Mouse (Mus musculus) midbrain, embryonic 12.5 days (tissue): Measurements from ENCODE around the gene Nacad. TPM values are rescaled to one million over a fixed set of nuclear protein-coding genes. Genes with fewer than 3 reads are reported as not detected.

Source experiments
- ATAC-seq: fragments of 200-750 bp; cut with Nextera tagmentation; 2 replicates; pipeline ENCODE4 v1.8.0; 2017; ENCODE audit warnings: low read depth, moderate TSS enrichment, moderate library complexity; ENCODE audit not compliant: low FRiP score
- H3K27ac ChIP-seq: fragments of 300-500 bp; sonication (generic); replicated peaks from 2 replicates; pipeline ENCODE4 v1.5.1; 2016; ENCODE audit warnings: mild to moderate bottlenecking
- H3K27me3 ChIP-seq: fragments of 300-500 bp; sonication (generic); 2 replicates; pipeline ENCODE4 v1.6.1; 2016; ENCODE audit warnings: mild to moderate bottlenecking
- H3K36me3 ChIP-seq: fragments of 300-500 bp; sonication (generic); 2 replicates; pipeline ENCODE4 v1.6.1; 2016
- H3K4me1 ChIP-seq: fragments of 300-500 bp; sonication (generic); 2 replicates; pipeline ENCODE4 v1.6.1; 2016
- H3K4me2 ChIP-seq: fragments of 300-500 bp; sonication (generic); replicated peaks from 2 replicates; pipeline ENCODE4 v1.6.1; 2016; ENCODE audit warnings: mild to moderate bottlenecking, moderate library complexity
- H3K4me3 ChIP-seq: fragments of 300-500 bp; sonication (generic); 2 replicates; pipeline ENCODE4 v1.5.1; 2016; ENCODE audit warnings: mild to moderate bottlenecking
- H3K9ac ChIP-seq: fragments of 300-500 bp; sonication (generic); replicated peaks from 2 replicates; pipeline ENCODE4 v1.6.1; 2016; ENCODE audit warnings: mild to moderate bottlenecking, moderate library complexity
- H3K9me3 ChIP-seq: fragments of 300-500 bp; sonication (generic); 2 replicates; pipeline ENCODE4 v1.6.1; 2016; ENCODE audit warnings: mild to moderate bottlenecking
- WGBS: fragments of 180-500 bp; shearing (Covaris S2); methylation state at CpG from one replicate; pipeline ENCODE4 v1.1.7; 2016; 5-methylcytosine and 5-hydroxymethylcytosine counted together
- polyA plus RNA-seq: library from polyadenylated mRNA; unstranded; fragments of >200 nt; fragmentation: Nextera tagmentation; extraction: Ambion mirVana; gene quantifications from 2 replicates; pipeline ENCODE4 v1.2.1, GENCODE M21; 2016

Nacad gene
- polyA plus RNA-seq, 1 experiment from 2014 or later: 83.4 TPM

DNA sequence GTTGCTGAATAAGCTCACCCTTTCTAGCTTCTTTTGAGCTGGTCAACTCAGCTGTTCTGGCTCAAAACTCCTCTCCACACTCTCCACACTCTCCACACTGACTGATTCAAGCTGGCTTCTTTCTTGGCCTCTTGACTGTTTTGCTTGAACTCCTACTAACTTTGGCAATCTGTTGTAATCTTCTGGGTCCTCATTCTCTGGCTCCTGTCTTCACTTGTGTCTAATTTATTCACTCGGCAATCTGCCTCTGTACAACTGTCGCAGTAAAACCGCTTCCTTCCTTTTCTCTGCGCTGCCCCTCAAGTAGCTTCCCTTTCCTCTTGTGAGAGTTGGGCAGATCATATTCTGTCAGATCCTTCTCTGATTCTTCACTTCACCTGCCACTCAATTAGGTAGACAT lies 21.9 kb upstream of the Nacad start:
- Histone ChIP-seq H3K36me3 (peaks cover 14% of the 10 kb centered on the region), H3K4me1 (peaks cover 26% of the 10 kb centered on the region), H3K4me3 (no peak overlapping the region), H3K9me3 (no peaks in the 10 kb centered on the region), H3K27me3 (no peaks in the 10 kb centered on the region; the same call in 1 of the 2 replicates), H3K4me2 (no peak overlapping the region), H3K9ac (no peak overlapping the region), H3K27ac (no peak overlapping the region)
- ATAC-seq: no peak
- 86% methylated on average over 4 of the region's 4 CpGs for WGBS

DNA sequence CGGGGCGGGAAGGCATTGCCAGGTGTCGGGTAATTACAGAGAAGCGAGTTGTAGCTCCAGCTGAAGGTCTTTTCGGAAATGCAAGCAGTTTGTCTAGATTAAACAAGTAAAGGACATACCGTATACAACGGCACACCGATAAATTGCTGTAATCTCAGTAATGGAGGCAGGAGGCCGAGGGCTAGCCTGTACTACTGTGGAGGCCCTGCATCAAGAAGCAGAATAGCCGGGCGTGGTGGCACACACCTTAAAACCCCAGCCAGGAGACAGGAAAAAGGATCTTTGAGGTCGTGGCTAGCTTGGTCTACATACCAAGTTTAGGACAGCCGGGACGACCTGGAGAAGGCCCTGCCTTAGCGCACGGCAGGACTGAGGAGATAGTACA lies 20.5 kb upstream of the Nacad start:
- Histone ChIP-seq H3K4me1 (peaks cover 26% of the 10 kb centered on the region), H3K4me2 (peak overlapping the region; percentile 68), H3K36me3 (peaks cover 26% of the 10 kb centered on the region), H3K9ac (peak overlapping the region; percentile 77), H3K27me3 (no peaks in the 10 kb centered on the region; the same call in 1 of the 2 replicates), H3K27ac (peak overlapping the region; percentile 80), H3K4me3 (peak overlapping the region; percentile 82), H3K9me3 (no peaks in the 10 kb centered on the region)
- WGBS: 14% methylated on average over 16 of the region's 16 CpGs
- peak; percentile 17 for ATAC-seq

DNA sequence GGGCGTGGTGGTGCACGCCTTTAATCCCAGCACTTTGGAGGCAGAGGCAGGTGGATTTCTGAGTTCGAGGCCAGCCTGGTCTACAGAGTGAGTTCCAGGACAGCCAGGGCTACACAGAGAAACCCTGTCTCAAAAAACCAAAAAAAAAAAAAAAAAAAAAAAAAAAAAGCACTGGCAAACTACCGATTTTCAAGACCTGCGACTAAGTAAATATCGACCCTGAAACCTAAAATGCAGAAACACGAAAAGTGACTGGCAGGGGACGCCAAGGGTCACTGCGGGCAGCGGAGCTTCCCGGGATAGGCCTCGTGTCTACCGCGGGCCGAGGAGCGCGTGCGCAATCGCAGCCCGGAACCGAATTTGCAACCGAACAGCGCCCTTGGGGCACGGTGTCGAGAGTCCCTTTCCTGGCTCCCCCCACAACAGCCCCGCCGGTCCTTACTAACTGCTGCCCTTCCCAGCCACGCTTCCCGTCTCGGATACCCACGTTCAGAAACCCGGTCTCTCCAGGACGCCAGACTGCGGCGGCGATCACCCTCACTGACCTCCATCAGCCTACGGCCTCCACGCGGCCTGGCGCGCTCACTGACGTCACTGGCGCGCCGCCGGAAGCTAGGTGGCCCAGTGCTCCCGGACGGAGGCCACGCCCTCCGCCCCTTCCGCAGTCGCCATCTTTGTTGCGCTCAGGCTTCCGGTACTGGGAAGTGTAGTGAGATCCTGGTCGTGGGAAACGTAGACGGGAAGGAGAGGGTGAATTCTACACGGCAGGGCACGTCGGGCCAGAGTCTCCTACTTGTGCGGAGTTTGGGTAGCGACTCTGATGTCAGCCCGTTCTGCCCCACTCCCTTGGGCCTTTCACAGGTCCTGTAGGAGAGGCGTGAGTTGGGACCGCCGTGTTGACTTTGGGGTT lies 19.9 kb upstream of the Nacad start, which contains the start of gene Tbrg4:
Tbrg4 (minus strand) TSS at position 590 of the 910 bp plus-strand sequence.
- under 1% methylated on average over 66 of the region's 66 CpGs for WGBS
- Histone ChIP-seq H3K36me3 (peaks cover 32% of the 10 kb centered on the region), H3K4me3 (peak within 1 kb of the TSS; percentile 82)

DNA sequence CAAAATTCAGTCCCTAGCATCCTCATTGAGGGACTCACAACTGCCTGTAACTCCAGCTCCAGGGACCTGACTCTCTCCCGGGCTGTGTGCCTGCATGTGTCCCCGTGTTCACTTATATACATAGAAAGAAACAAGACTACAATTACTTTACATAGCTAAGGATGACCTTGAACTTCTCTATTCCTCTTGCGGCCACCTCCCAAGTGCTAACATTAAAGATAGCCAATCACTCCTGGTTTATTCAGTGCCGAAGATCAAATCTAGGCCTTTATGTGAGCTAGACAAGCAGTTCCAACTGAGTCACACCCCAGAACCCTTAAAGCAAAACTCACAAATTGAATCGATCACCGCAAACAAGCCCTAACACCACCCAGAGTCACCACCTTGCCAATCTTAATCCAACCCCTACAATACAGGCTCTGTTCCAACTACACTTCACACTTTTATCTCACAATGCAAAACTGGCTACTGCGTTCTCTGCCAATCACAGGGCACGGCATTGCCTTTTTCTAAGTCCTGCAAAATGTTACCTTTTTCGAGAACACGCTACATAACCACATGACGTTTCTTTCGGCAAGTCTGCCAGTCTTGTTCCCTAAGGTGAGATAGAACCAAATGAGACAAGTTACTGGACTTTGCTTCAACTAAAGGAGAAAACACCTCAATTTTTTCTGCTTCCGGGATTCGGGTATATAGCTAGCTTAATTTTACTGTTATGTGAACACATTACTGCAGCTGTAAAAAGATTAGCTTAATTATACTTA lies 18.9 kb upstream of the Nacad start:
- Histone ChIP-seq H3K4me2 (peak overlapping the region; percentile 58), H3K9me3 (no peaks in the 10 kb centered on the region), H3K9ac (peak overlapping the region; percentile 45), H3K4me1 (peaks cover 26% of the 10 kb centered on the region), H3K27me3 (no peaks in the 10 kb centered on the region; the same call in 1 of the 2 replicates), H3K27ac (no peak overlapping the region), H3K36me3 (peaks cover 42% of the 10 kb centered on the region), H3K4me3 (peak overlapping the region; percentile 82)
- ATAC-seq: no peak
- WGBS: 71% methylated on average over 14 of the region's 14 CpGs

More for the DNA sequence above, 19.9 kb upstream of the Nacad start, which contains the start of gene Tbrg4:
- peak within 1 kb of the TSS; percentile 80 for H3K27ac ChIP-seq
- peak within 1 kb of the TSS; percentile 68 for H3K4me2 ChIP-seq
- peaks cover 26% of the 10 kb centered on the region for H3K4me1 ChIP-seq
- H3K27me3 ChIP-seq: no peaks in the 10 kb centered on the region; the same call in 1 of the 2 replicates
- peak within 1 kb of the TSS; percentile 77 for H3K9ac ChIP-seq
- H3K9me3 ChIP-seq: no peaks in the 10 kb centered on the region
- ATAC-seq: peak; percentile 94

DNA sequence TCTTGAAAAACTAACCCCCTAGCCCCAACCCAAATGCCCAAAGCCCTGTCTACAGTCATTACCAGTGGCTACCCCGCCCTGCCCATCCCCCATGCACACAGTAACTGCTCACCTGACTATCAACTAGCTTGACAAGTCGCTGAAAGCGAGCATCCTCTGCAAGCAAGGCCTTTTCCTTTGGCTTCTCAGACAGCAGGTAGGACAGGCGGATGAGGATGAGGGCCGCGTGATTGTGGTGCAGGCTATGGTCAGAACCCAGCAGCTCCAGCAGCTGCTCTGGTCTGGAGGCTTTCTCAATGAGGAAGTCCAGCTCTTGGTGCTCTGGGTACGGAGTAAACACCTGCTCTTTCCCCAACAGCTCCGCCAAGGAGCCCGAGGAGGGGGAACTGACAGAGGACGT lies 17.9 kb upstream of the Nacad start:
- whole genome bisulfite sequencing: 94% methylated on average over 10 of the region's 10 CpGs
- no peak overlapping the region for H3K4me3 ChIP-seq
- H3K36me3 ChIP-seq: peaks cover 53% of the 10 kb centered on the region
- H3K27ac ChIP-seq: no peak overlapping the region
- ATAC-seq: no peak
- H3K27me3 ChIP-seq: no peaks in the 10 kb centered on the region; the same call in 1 of the 2 replicates
- no peak overlapping the region for H3K4me2 ChIP-seq
- peaks cover 26% of the 10 kb centered on the region for H3K4me1 ChIP-seq
- H3K9ac ChIP-seq: no peak overlapping the region; the same call in 1 of the 2 replicates
- no peaks in the 10 kb centered on the region for H3K9me3 ChIP-seq

DNA sequence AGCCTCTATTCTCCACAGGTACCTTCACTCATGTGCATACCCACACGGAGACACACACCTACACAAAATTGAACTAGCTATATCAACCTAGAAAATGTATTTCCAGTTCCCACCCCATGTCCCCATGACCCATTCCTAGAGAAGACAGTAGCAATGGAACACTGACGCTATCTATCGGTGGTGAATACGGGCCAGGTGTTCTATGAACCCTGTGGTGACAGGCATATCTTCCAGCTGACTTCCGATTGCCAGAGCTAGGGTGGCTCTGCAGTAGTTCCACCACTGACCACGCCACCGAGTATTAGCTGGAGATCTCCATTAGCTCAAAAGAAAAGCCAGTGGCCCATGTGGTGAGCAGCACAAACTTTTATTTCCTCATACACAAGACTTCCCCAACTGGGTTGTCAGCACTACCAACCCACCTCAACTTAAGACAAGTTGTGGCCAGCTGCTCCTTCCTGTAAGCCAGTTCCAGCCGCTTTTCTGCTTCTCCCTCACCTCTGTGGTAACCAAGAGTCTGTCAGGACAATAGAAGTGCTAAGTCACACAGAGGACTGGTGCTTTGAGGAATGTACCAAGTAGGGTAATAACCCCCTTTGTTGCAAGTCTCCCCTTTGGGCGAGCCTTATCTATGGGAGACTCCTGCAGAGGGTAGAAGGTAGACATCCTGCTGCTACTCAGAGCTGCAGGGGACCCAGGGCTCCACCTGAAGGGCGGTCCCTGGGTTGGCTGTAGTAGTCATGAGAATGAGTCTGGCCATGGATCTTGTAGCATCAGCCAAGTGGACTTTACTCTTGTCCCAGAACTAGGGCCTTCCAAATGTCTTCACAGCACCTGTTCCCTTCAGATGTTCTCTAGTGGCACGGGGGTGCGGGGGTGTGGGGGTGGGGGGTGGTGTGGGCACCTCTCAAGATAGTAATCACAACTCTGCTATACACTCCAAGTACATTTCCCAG lies 9.7 kb upstream of the Nacad start:
- Histone ChIP-seq H3K4me3 (no peak overlapping the region), H3K27me3 (no peaks in the 10 kb centered on the region), H3K4me1 (no peaks in the 10 kb centered on the region), H3K36me3 (peaks cover 96% of the 10 kb centered on the region), H3K4me2 (no peak overlapping the region), H3K9ac (no peak overlapping the region), H3K9me3 (no peaks in the 10 kb centered on the region), H3K27ac (no peak overlapping the region)
- ATAC-seq: no peak
- 94% methylated on average over 12 of the region's 12 CpGs for WGBS

DNA sequence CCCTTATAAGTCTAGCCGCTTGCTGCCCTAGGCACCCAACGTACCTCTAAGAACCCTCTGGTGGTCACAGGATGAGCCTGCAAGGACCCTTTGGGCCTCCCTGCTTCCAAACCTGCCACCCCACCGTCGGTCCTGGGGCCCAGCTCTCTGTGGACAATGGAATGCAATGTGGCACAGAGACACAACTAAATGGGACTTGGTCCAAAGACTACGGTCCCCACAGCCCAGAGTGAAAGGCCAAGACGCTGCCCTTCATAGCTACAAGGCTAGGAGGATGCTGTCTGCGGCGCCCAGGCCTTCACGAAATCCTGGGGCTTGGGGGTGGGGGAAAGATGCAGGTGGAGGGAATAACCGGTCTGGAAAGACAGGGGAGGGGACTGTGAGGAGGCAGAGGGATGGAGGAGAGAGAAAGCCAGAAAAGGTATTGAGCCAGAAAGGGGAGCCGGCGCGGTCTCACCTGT lies 802 bp downstream of the Nacad start:
- ATAC-seq: no peak
- peak overlapping the region; percentile 88 for H3K9ac ChIP-seq
- H3K4me2 ChIP-seq: peak overlapping the region; percentile 74
- H3K36me3 ChIP-seq: peaks cover 21% of the 10 kb centered on the region; the same call in 1 of the 2 replicates
- peaks cover 56% of the 10 kb centered on the region for H3K4me1 ChIP-seq
- peak overlapping the region; percentile 63 for H3K4me3 ChIP-seq
- H3K9me3 ChIP-seq: no peaks in the 10 kb centered on the region
- WGBS: 7% methylated on average over 13 of the region's 13 CpGs
- no peaks in the 10 kb centered on the region for H3K27me3 ChIP-seq
- peak overlapping the region; percentile 96 for H3K27ac ChIP-seq

DNA sequence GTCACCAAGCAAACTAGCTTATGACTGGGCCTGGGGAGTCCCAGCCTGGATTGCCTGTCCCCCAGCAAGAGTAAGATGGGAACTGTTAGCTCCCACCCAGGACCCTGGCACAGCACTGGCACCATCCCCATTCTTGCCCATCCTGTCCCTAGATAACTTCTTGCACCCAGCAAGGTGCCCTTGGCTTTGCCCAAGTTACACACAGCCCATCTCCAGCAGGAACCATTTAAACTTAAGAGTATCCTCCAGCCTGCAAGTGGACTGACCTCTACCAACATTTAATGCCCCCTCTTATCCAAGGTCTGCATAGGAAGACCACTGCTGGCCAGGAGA lies 1.3 kb downstream of the Nacad start:
- Histone ChIP-seq H3K9ac (peak overlapping the region; percentile 88), H3K9me3 (no peaks in the 10 kb centered on the region), H3K4me1 (peaks cover 61% of the 10 kb centered on the region), H3K4me2 (peak overlapping the region; percentile 74), H3K36me3 (peaks cover 21% of the 10 kb centered on the region; the same call in 1 of the 2 replicates), H3K4me3 (peak overlapping the region; percentile 63), H3K27me3 (no peaks in the 10 kb centered on the region), H3K27ac (peak overlapping the region; percentile 96)
- no peak for ATAC-seq

DNA sequence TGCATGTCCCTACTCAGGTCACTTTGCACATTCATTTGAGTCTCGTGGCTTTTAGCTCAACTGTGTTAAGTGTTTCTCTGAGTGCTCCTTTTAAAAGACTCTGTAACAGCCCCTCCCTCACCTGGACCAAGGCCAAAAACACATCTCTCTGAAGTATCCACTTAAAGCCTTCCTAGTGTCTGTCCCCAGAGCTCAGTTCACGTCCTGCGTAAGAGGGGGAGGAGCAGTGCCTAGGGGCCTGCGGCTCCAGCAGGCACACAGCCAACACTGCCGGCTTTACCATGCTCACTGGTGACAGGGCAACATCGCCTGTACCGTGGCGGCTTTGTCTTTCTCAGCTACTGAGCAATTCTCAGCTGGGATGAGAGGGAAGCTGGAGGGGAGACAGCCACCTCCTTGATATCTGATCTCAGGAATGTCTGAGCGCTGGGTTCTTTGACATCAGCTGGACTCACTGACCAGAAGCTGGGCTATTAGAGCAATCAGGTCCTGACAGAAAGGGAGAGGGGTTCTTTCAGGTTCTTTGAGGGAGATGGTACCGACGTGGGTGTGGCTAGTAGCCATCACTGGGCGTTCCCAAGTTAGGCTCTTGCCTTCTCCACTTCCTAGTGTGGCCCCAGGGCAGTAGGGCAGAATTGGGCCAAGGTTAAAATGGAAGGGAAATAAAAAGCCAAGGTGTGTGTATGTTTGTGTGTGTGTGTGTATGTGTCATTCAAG lies 1.8 kb downstream of the Nacad start:
- Histone ChIP-seq H3K4me1 (peaks cover 66% of the 10 kb centered on the region), H3K36me3 (peaks cover 23% of the 10 kb centered on the region; the same call in 1 of the 2 replicates), H3K27me3 (no peaks in the 10 kb centered on the region), H3K9ac (peak overlapping the region; percentile 88), H3K4me2 (peak overlapping the region; percentile 74), H3K4me3 (peak overlapping the region; percentile 63), H3K9me3 (no peaks in the 10 kb centered on the region), H3K27ac (peak overlapping the region; percentile 96)
- ATAC-seq: peak; percentile 25
- WGBS: 27% methylated on average over 12 of the region's 12 CpGs

DNA sequence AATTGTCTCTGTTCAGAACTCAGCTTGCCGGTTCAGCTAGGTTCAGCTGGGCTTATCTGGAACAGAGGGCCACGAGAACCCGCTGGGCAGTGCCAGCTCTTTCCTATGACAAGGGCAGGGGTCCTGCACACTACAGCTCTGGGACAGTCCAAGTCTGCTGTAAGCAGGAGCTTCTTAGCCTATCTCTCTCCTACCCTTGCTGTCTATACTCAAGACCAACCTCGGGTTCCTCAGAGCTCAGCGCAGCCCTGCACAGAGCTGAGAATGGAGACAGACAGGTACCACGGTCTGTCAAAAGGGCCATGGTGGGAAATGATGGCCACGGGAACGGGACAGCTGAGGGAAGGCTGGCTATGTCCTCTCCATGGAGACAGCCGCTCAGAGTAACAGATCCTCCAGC lies 2.6 kb downstream of the Nacad start:
- ATAC-seq: no peak
- peaks cover 74% of the 10 kb centered on the region for H3K4me1 ChIP-seq
- H3K36me3 ChIP-seq: peaks cover 23% of the 10 kb centered on the region; the same call in 1 of the 2 replicates
- no peaks in the 10 kb centered on the region for H3K27me3 ChIP-seq
- peak overlapping the region; percentile 96 for H3K27ac ChIP-seq
- H3K4me3 ChIP-seq: peak overlapping the region; percentile 63
- H3K4me2 ChIP-seq: peak overlapping the region; percentile 74
- WGBS: 83% methylated on average over 9 of the region's 9 CpGs
- H3K9me3 ChIP-seq: no peaks in the 10 kb centered on the region
- peak overlapping the region; percentile 88 for H3K9ac ChIP-seq
